ENCODE assay signal across 25 mouse cellular contexts in the genomic region with DNA sequence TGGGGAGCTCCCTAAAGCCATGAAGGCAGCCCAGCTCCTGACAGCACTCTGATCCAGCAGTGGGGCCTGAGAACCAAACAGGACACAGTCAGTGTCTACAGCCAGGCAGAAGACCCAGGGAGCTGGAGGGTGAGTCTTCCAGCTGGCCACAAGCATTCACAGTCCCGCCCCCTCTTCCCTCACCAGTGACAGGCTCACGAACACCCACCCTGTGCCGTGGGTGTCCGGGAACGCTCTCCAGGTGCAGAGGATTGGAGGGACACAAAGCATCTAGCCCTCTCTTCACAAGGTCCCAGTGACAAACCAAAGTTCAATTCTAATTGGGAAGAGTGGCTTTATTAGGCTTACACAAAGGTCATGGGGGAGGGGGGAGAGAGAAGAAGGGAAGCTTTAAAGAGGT.
"Had no signal": no experiment of that assay in that cellular context is flagged by ENCODE, and none has a peak within 500 bp of the region (broad histone marks: within the 10 kb centered on the region; RNA-seq: fewer than 3 reads in every experiment).

No protein-coding gene starts in this region.

- H3K27me3 ChIP-seq: heart, embryonic 13.5 days; heart, embryonic 15.5 days; hindbrain, embryonic 13.5 days; hindbrain, embryonic 15.5 days; kidney, embryonic 15.5 days; limb, embryonic 13.5 days; limb, embryonic 15.5 days had no signal

- H3K4me1 ChIP-seq: heart, embryonic 13.5 days; heart, embryonic 15.5 days; hindbrain, embryonic 13.5 days; limb, embryonic 13.5 days; limb, embryonic 15.5 days had no signal

- H3K9ac ChIP-seq: heart, embryonic 13.5 days; heart, embryonic 15.5 days; hindbrain, embryonic 13.5 days; hindbrain, embryonic 15.5 days; kidney, embryonic 15.5 days; limb, embryonic 13.5 days; limb, embryonic 15.5 days had no signal

- ATAC-seq: forebrain, embryonic 16.5 days; hindbrain, postnatal 0 days; intestine, embryonic 16.5 days had no signal

- H3K4me3 ChIP-seq: heart, embryonic 13.5 days; heart, embryonic 15.5 days; hindbrain, embryonic 13.5 days; hindbrain, embryonic 15.5 days; kidney, embryonic 15.5 days; limb, embryonic 13.5 days; limb, embryonic 15.5 days had no signal

- H3K27ac ChIP-seq: heart, embryonic 13.5 days; heart, embryonic 15.5 days; hindbrain, embryonic 13.5 days; hindbrain, embryonic 15.5 days; hindbrain, postnatal 0 days; kidney, embryonic 15.5 days; kidney, postnatal 0 days; limb, embryonic 13.5 days; limb, embryonic 15.5 days had no signal

- H3K9me3 ChIP-seq: heart, embryonic 15.5 days; hindbrain, embryonic 15.5 days; limb, embryonic 15.5 days had no signal

- DNase-seq: gastrocnemius, postnatal 14 days; gastrocnemius, postnatal 36 days; heart, adult 18-20 months; heart, postnatal 14 days; heart, postnatal 36 days; kidney, adult 11 months; kidney, adult 2 months; kidney, adult 9 months; kidney, postnatal 14 days; kidney, postnatal 36 days; layer of hippocampus, adult 9-11 months; layer of hippocampus, postnatal 36 days; left cerebral cortex, postnatal 4 days had no signal

- H3K4me2 ChIP-seq: heart, embryonic 11.5 days; heart, embryonic 13.5 days; heart, embryonic 15.5 days; hindbrain, embryonic 13.5 days; hindbrain, embryonic 15.5 days; kidney, embryonic 15.5 days; limb, embryonic 13.5 days; limb, embryonic 15.5 days had no signal

- H3K36me3 ChIP-seq: heart, embryonic 13.5 days; heart, embryonic 15.5 days; hindbrain, embryonic 13.5 days; hindbrain, embryonic 15.5 days; kidney, embryonic 15.5 days; limb, embryonic 13.5 days; limb, embryonic 15.5 days had no signal
